8 mouse cellular contexts compared by ENCODE assay signal in genomic region chr3:87906601-87906980, GRCm38 (mm10). TPM values are rescaled to one million over a fixed set of nuclear protein-coding genes. Genes with fewer than 3 reads are reported as not detected.
A peak's percentile ranks its signal among the peaks of the same experiment; 100 is the strongest.
DNase-seq lines count a peak whose midpoint lies in the region.

No protein-coding gene starts in this region.

- peak overlapping the region; percentile 98 for H3K4me3 ChIP-seq in forebrain, embryonic 10.5 days
- peak overlapping the region; percentile 80 for H3K4me3 ChIP-seq in midbrain, embryonic 10.5 days

- H3K27me3 ChIP-seq in forebrain, embryonic 10.5 days (ENCODE audit: poor library complexity, severe bottlenecking), result no peaks in the 10 kb centered on the region
- H3K27me3 ChIP-seq in midbrain, embryonic 10.5 days (ENCODE audit: low read depth, poor library complexity, severe bottlenecking), result no peaks in the 10 kb centered on the region

- H3K27ac ChIP-seq in forebrain, embryonic 10.5 days, result peak overlapping the region; percentile 98
- H3K27ac ChIP-seq in midbrain, embryonic 10.5 days (replicated peaks), result peak overlapping the region; percentile 96

- DNase-seq in ovary, postnatal 10 days (ENCODE audit: low spot score), result peak; percentile 46
- DNase-seq in ovary, adult 18-20 months (ENCODE audit: low spot score), result no peak
- DNase-seq in adrenal gland, postnatal 36 days, result peak; percentile 67 to 76
- no peak for DNase-seq in forebrain, embryonic 10.5 days (ENCODE audit: extremely low spot score, low spot score)
- peak; percentile 70 to 74 for DNase-seq in heart, postnatal 10 days
- DNase-seq in left cerebral cortex, postnatal 4 days, result peak; percentile 39
- DNase-seq in midbrain, embryonic 10.5 days (ENCODE audit: low spot score), result peak; percentile 63
- peak; percentile 48 for DNase-seq in yolk sac, embryonic 10.5 days (ENCODE audit: low spot score)

- WGBS in forebrain, embryonic 10.5 days, result 0% methylated on average over 40 of the region's 47 CpGs
- under 1% methylated on average over 44 of the region's 47 CpGs for WGBS in midbrain, embryonic 10.5 days

- H3K4me1 ChIP-seq in forebrain, embryonic 10.5 days, result peaks cover 51% of the 10 kb centered on the region
- H3K4me1 ChIP-seq in midbrain, embryonic 10.5 days, result peaks cover 55% of the 10 kb centered on the region

- H3K36me3 ChIP-seq in forebrain, embryonic 10.5 days (replicated peaks), result no peaks in the 10 kb centered on the region; the same call in 1 of the 2 replicates
- H3K36me3 ChIP-seq in midbrain, embryonic 10.5 days, result no peaks in the 10 kb centered on the region; the same call in 1 of the 2 replicates

- intact Hi-C loops in heart, postnatal 10 days (cut with DNase I), result no loop called here
- intact Hi-C loops in left cerebral cortex, postnatal 4 days (cut with DNase I), result no loop called here

- H3K9me3 ChIP-seq in forebrain, embryonic 10.5 days, result no peaks in the 10 kb centered on the region
- no peaks in the 10 kb centered on the region for H3K9me3 ChIP-seq in midbrain, embryonic 10.5 days (replicated peaks)

RNA-seq across cellular contexts. Expression of gene Hdgf, which starts 0.5 kb away (rescaled TPM):
- total RNA-seq in adrenal gland, postnatal 36 days (2021), result 100 to 1,000 TPM; 187 TPM
- polyA plus RNA-seq in forebrain, embryonic 10.5 days (2016; fragmentation: Nextera tagmentation; extraction: Ambion mirVana), result 199 and 219 TPM in 2 replicates
- 100 to 1,000 TPM; 106 to 112 TPM for total RNA-seq in heart, postnatal 10 days (2021)
- total RNA-seq in left cerebral cortex, postnatal 4 days (2021), result 100 to 1,000 TPM; 131 to 136 TPM
- 176 and 213 TPM in 2 replicates for polyA plus RNA-seq in midbrain, embryonic 10.5 days (2016; fragmentation: Nextera tagmentation; extraction: Ambion mirVana)

RNA-seq across cellular contexts. Expression of gene Mrpl24, which starts 12.7 kb away (rescaled TPM):
- 100 to 1,000 TPM; 116 to 130 TPM for total RNA-seq in adrenal gland, postnatal 36 days (2021)
- polyA plus RNA-seq in forebrain, embryonic 10.5 days (2016; fragmentation: Nextera tagmentation; extraction: Ambion mirVana), result 71.4 and 74.8 TPM in 2 replicates
- total RNA-seq in heart, postnatal 10 days (2021), result 10 to 100 TPM; 60.5 to 75.5 TPM
- total RNA-seq in left cerebral cortex, postnatal 4 days (2021), result 10 to 100 TPM; 43.6 to 49.0 TPM
- polyA plus RNA-seq in midbrain, embryonic 10.5 days (2016; fragmentation: Nextera tagmentation; extraction: Ambion mirVana), result 78.3 and 81.6 TPM in 2 replicates

RNA-seq across cellular contexts. Expression of gene Prcc, which starts 21.2 kb away (rescaled TPM):
- total RNA-seq in adrenal gland, postnatal 36 days (2021), result 10 to 100 TPM; 49.2 to 57.4 TPM
- polyA plus RNA-seq in forebrain, embryonic 10.5 days (2016; fragmentation: Nextera tagmentation; extraction: Ambion mirVana), result 16.9 and 17.3 TPM in 2 replicates
- total RNA-seq in heart, postnatal 10 days (2021), result 10 to 100 TPM; 54.8 to 56.2 TPM
- 10 to 100 TPM; 72.8 to 73.3 TPM for total RNA-seq in left cerebral cortex, postnatal 4 days (2021)
- polyA plus RNA-seq in midbrain, embryonic 10.5 days (2016; fragmentation: Nextera tagmentation; extraction: Ambion mirVana), result 18.6 and 19.1 TPM in 2 replicates

RNA-seq across cellular contexts. Expression of gene Isg20l2, which starts 23.5 kb away (rescaled TPM):
- total RNA-seq in adrenal gland, postnatal 36 days (2021), result 10 to 100 TPM; 20.7 to 22.0 TPM
- polyA plus RNA-seq in forebrain, embryonic 10.5 days (2016; fragmentation: Nextera tagmentation; extraction: Ambion mirVana), result 87.7 and 88.3 TPM in 2 replicates
- total RNA-seq in heart, postnatal 10 days (2021), result 10 to 100 TPM; 16.2 to 18.9 TPM
- 10 to 100 TPM; 23.4 to 24.9 TPM for total RNA-seq in left cerebral cortex, postnatal 4 days (2021)
- 81.6 and 81.9 TPM in 2 replicates for polyA plus RNA-seq in midbrain, embryonic 10.5 days (2016; fragmentation: Nextera tagmentation; extraction: Ambion mirVana)

RNA-seq across cellular contexts. Expression of gene Rrnad1, which starts 23.9 kb away (rescaled TPM):
- 10 to 100 TPM; 14.3 to 16.1 TPM for total RNA-seq in adrenal gland, postnatal 36 days (2021)
- 19.1 and 22.8 TPM in 2 replicates for polyA plus RNA-seq in forebrain, embryonic 10.5 days (2016; fragmentation: Nextera tagmentation; extraction: Ambion mirVana)
- total RNA-seq in heart, postnatal 10 days (2021), result 1 to 10 TPM; 6.8 to 7.0 TPM
- total RNA-seq in left cerebral cortex, postnatal 4 days (2021), result 10 to 100 TPM; 17.1 to 17.8 TPM
- 18.6 and 21.6 TPM in 2 replicates for polyA plus RNA-seq in midbrain, embryonic 10.5 days (2016; fragmentation: Nextera tagmentation; extraction: Ambion mirVana)

Comparison
In these comparisons a context has a peak if more than half of its experiments do, and no peak if none do; other contexts are left out.
1. DNase-seq: peak in ovary, postnatal 10 days (single experiment), adrenal gland, postnatal 36 days (2 of 2), heart, postnatal 10 days (2 of 2), left cerebral cortex, postnatal 4 days (single experiment), midbrain, embryonic 10.5 days (single experiment) and yolk sac, embryonic 10.5 days (single experiment); none in ovary, adult 18-20 months (single experiment) and forebrain, embryonic 10.5 days (single experiment).